Mouse (Mus musculus) ovary, postnatal 10 days (tissue): Measurements from ENCODE around the gene Jmjd4.

ENCODE experiments used
- DNase-seq: peaks from one replicate; pipeline ENCODE4 v3.0.0; 2022; ENCODE audit warnings: low spot score

Gene Jmjd4

GRCm38 (mm10) chr11:59471413-59472325 is 21.8 kb downstream of the Jmjd4 start:
- DNase-seq: no peak

DNA sequence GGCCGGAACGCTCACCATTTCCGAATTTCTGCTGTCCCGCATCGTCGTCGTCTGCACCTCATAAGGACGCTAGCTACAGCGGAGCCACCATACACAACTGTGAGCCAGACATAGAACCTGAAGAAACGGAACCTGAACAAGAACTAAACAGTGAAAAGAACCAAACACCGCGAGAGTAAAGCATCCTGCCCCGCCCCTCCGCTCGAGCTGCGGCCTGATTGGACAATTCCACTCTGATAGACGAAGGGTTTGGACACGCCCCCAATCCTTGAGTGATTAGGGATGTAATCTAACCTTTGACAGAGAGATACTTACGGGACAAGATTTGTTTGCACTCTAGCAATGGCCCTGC is 22.5 kb downstream of the Jmjd4 start, which contains the start of gene Zfp867:
TSS of gene Zfp867 (minus strand) at position 149 of the 352 bp plus-strand sequence.
- DNase-seq: peak; percentile 39

- no peak for DNase-seq
Observed at GRCm38 (mm10) chr11:59477240-59477639, 27.4 kb downstream of the Jmjd4 start.

DNA sequence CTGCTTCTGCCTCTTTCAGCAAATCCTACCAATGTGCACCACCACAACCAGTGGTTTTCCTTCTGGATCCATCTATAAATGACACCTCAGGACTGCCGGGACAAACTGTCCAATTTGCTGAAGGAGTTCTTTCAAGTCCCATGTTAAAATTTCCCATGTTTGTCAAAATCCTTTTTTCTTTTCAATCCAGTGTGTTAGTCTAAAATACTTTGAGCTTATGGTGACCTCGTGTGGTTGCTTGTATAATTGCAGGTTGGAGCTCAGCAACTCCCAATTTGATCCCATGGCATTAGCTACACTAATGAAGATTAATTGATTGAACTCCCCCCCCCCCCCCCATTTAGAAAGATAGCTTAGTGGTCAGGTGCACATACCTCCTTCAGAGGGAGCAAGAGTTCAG is 33.4 kb downstream of the Jmjd4 start:
- DNase-seq: no peak

DNA sequence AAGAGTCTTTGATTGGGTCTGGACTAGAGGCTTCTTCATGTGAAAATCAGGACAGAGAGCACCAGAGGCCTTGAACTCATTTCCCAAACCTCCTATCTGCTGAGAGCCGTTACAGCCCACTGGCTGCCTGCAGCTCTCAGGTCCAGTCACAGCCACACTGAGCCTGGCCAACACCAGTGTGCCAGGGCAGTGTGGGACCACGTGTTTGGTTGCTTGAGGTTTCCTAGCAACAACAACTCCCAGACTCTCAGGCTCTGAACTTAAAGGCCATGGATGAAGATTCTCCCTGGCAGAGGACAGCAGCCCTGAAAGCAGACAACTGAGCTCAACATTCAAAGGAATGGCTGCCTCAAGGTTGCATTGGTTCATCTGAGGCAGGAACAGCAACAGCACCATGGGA is 35.8 kb downstream of the Jmjd4 start:
- DNase-seq: no peak

GRCm38 (mm10) chr11:59486222-59486621 is 36.4 kb downstream of the Jmjd4 start:
- no peak for DNase-seq

- DNase-seq: no peak
Observed at GRCm38 (mm10) chr11:59496672-59497310, 46.9 kb downstream of the Jmjd4 start.

- DNase-seq: no peak
Observed at GRCm38 (mm10) chr11:59497747-59498146, 47.9 kb downstream of the Jmjd4 start.

- DNase-seq: no peak
Observed at GRCm38 (mm10) chr11:59501978-59502700, 52.3 kb downstream of the Jmjd4 start.

GRCm38 (mm10) chr11:59505351-59505838 is 55.5 kb downstream of the Jmjd4 start:
- DNase-seq: peak; percentile 11

DNA sequence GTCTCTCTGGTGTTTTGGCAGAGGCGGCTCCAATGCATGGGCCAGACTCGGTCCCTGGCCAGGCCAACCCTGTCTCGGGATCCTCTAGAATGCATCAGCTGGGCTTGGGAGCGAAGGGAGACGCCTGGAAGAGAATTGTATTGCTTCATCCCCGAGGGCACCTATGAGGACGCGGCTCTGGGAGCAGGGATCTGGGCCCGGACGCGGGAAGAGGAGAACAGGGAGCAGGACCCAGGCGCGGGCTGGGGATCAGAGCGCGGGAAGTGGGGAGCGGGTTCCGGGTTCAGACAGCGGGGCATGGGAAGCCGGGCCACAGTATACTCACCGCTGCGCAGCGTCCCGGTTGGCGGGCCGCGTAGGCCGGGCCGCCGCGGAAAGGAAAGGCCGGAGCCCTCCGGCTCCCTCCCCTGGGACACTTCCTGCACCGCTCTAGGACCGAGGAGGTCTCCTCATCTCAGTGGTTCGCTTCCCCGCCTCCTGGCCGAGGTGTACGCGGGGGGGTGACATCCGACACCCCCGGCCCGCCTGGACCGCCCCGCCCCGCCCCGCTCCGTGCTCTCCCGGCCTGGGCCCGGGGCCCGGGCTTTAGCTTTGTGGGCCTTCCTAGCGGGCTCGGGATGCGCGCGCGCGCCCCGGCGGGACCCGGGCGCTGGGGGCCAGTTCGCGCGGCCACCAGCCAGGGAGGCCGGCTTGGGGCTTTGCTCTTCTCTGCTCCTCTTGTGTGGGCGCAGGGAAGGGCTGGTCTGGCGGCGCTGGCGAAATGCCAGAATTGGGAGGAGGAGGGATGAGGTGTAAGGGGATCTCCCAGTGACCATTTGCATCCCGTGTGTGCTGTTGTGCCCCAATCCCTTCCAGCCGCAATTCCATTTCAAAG is 56.2 kb downstream of the Jmjd4 start:
- peak; percentile 75 for DNase-seq

DNA sequence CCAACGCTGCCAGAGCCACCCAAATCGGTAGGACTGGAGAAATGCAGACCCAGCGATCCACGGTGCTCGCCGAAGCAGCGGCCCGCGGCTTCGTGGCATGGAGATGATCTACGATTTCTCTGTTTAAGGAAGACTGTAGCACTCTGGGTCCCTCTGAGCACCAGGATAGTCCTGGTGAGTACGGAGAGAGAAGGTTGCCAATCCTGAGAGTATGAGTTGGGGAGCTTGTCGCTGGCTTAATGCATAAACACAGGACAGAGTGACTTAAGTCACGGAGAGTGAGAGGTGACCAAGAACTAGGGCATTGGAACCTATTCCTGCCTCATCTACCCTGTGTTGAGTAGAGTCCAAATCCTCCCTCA is 56.8 kb downstream of the Jmjd4 start:
- no peak for DNase-seq
